In the genomic region with DNA sequence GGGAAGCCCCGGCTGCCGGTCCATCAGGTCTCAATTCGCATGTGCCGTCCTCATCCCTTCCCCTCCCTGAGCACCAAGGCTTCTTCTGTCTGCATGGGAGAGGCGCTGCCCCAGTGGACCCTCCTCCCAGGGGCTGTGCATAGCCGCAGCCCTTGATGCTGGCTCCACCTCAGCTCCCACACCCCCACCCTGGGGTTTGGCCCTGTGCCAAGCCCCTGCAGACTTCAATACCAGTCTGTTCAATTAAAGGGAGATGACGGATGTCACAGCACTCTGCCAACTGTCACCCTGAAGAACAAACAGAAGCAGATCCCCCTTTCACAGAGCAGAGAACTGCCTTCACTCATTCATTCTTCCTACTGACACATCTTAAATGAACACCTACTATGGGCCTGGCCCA, we compare ENCODE assay signal across 9 mouse cellular contexts. TPM values are rescaled to one million over a fixed set of nuclear protein-coding genes. Genes with fewer than 3 reads are reported as not detected.
A peak's percentile ranks its signal among the peaks of the same experiment; 100 is the strongest.
DNase-seq lines count a peak whose midpoint lies in the region; ATAC-seq lines count a peak whose summit lies in the region.
"Had no signal": no experiment of that assay in that cellular context is flagged by ENCODE, and none has a peak within 500 bp of the region (broad histone marks: within the 10 kb centered on the region; RNA-seq: fewer than 3 reads in every experiment).

No protein-coding gene starts in this region.

- no peak overlapping the region for H3K4me3 ChIP-seq in hindbrain, embryonic 12.5 days
- H3K4me3 ChIP-seq in midbrain, embryonic 13.5 days (replicated peaks) = no peak overlapping the region
- H3K4me3 ChIP-seq: stomach, embryonic 15.5 days had no signal

- no peak overlapping the region for H3K9ac ChIP-seq in hindbrain, embryonic 12.5 days
- H3K9ac ChIP-seq in midbrain, embryonic 13.5 days (replicated peaks) = peak overlapping the region; percentile 41; the same call in 1 of the 2 replicates
- H3K9ac ChIP-seq: stomach, embryonic 15.5 days had no signal

- no peak overlapping the region for H3K4me2 ChIP-seq in hindbrain, embryonic 12.5 days (replicated peaks)
- H3K4me2 ChIP-seq in midbrain, embryonic 13.5 days (replicated peaks) = no peak overlapping the region
- H3K4me2 ChIP-seq: stomach, embryonic 15.5 days had no signal

- H3K9me3 ChIP-seq in hindbrain, embryonic 12.5 days (replicated peaks) = no peaks in the 10 kb centered on the region
- H3K9me3 ChIP-seq in midbrain, embryonic 13.5 days = no peaks in the 10 kb centered on the region
- H3K9me3 ChIP-seq: stomach, embryonic 15.5 days had no signal

- 21% methylated on average over 7 of the region's 7 CpGs for WGBS in hindbrain, embryonic 12.5 days
- 14% methylated on average over 7 of the region's 7 CpGs for WGBS in midbrain, embryonic 13.5 days

- H3K4me1 ChIP-seq in hindbrain, embryonic 12.5 days = peaks cover 79% of the 10 kb centered on the region
- H3K4me1 ChIP-seq in midbrain, embryonic 13.5 days (replicated peaks) = peaks cover 91% of the 10 kb centered on the region

- DNase-seq in adrenal gland, postnatal 10 days = peak; percentile 26
- no peak for DNase-seq in adrenal gland, postnatal 36 days
- peak; percentile 72 for DNase-seq in CD4-positive helper T cell, adult 2 months (ENCODE audit: low read depth, low spot score)
- no peak for DNase-seq in left cerebral cortex, postnatal 36 days (ENCODE audit: low spot score in 2 of 2)
- no peak for DNase-seq in natural killer cell, adult 2 months (ENCODE audit: low spot score in 2 of 2)
- DNase-seq in gastrocnemius, postnatal 4 days (ENCODE audit: low spot score in 2 of 2) = no peak

- no peaks in the 10 kb centered on the region for H3K27me3 ChIP-seq in hindbrain, embryonic 12.5 days
- H3K27me3 ChIP-seq in midbrain, embryonic 13.5 days = no peaks in the 10 kb centered on the region
- H3K27me3 ChIP-seq: stomach, embryonic 15.5 days had no signal

- H3K27ac ChIP-seq in hindbrain, embryonic 12.5 days = peak overlapping the region; percentile 52
- peak overlapping the region; percentile 66 for H3K27ac ChIP-seq in midbrain, embryonic 13.5 days
- H3K27ac ChIP-seq: stomach, embryonic 15.5 days had no signal

- peak; percentile 60 for ATAC-seq in hindbrain, embryonic 12.5 days (ENCODE audit: low FRiP score)
- peak; percentile 79 for ATAC-seq in midbrain, embryonic 13.5 days

- intact Hi-C loops in left cerebral cortex, postnatal 36 days (cut with DNase I) = no loop called here

- H3K36me3 ChIP-seq in hindbrain, embryonic 12.5 days = no peaks in the 10 kb centered on the region
- peaks cover 3% of the 10 kb centered on the region; the same call in 1 of the 2 replicates for H3K36me3 ChIP-seq in midbrain, embryonic 13.5 days
- H3K36me3 ChIP-seq: stomach, embryonic 15.5 days had no signal

RNA-seq across cellular contexts. Expression of gene Ephb2, which starts 19.1 kb away (rescaled TPM):
- 10 to 100 TPM in 1 of 2 experiments, 1 to 10 TPM in 1; 8.5 to 12.4 TPM for total RNA-seq in adrenal gland, postnatal 10 days (2021)
- 10 to 100 TPM; 18.7 to 19.8 TPM for total RNA-seq in adrenal gland, postnatal 36 days (2021)
- polyA plus RNA-seq in hindbrain, embryonic 12.5 days (2016; fragmentation: Nextera tagmentation; extraction: Ambion mirVana) = 25.4 and 30.8 TPM in 2 replicates
- 20.3 and 25.0 TPM in 2 replicates for polyA plus RNA-seq in midbrain, embryonic 13.5 days (2015; fragmentation: Nextera tagmentation; extraction: Ambion mirVana)
- total RNA-seq in left cerebral cortex, postnatal 36 days (2021) = 10 to 100 TPM; 16.9 to 18.0 TPM
- total RNA-seq in gastrocnemius, postnatal 4 days (2021) = 10 to 100 TPM; 12.3 to 13.5 TPM

Comparison
In these comparisons a context has a peak if more than half of its experiments do, and no peak if none do; other contexts are left out.
1. DNase-seq: peak in adrenal gland, postnatal 10 days (single experiment) and CD4-positive helper T cell, adult 2 months (single experiment); none in adrenal gland, postnatal 36 days (0 of 2), left cerebral cortex, postnatal 36 days (0 of 2), natural killer cell, adult 2 months (0 of 2) and gastrocnemius, postnatal 4 days (0 of 2).